Mouse (Mus musculus) testis, adult 2 months (tissue): Measurements from ENCODE around the gene Alox12. TPM values are rescaled to one million over a fixed set of nuclear protein-coding genes. Genes with fewer than 3 reads are reported as not detected.
A peak's percentile ranks its signal among the peaks of the same experiment; 100 is the strongest.

ENCODE experiments used
- H3K27ac ChIP-seq: fragments of 200-500 bp; 2 replicates; pipeline ENCODE4 v1.5.1; 2012; ENCODE audit warnings: low read depth, low read length; ENCODE audit not compliant: control insufficient read depth, insufficient read depth
- H3K27me3 ChIP-seq: fragments of 200-500 bp; 2 replicates; pipeline ENCODE4 v1.6.1; 2012; ENCODE audit warnings: mild to moderate bottlenecking, low read length, moderate library complexity; ENCODE audit not compliant: control insufficient read depth, insufficient read depth
- H3K36me3 ChIP-seq: fragments of 200-500 bp; 2 replicates; pipeline ENCODE4 v1.6.1; 2012; ENCODE audit warnings: mild to moderate bottlenecking, low read length; ENCODE audit not compliant: control insufficient read depth, insufficient read depth
- H3K4me1 ChIP-seq: fragments of 200-500 bp; 2 replicates; pipeline ENCODE4 v1.6.1; 2012; ENCODE audit warnings: low read length; ENCODE audit not compliant: control insufficient read depth, insufficient read depth
- H3K4me3 ChIP-seq: fragments of 200-500 bp; 2 replicates; pipeline ENCODE4 v1.5.1; 2012; ENCODE audit warnings: low read depth, mild to moderate bottlenecking, low read length, moderate library complexity, mixed read lengths; ENCODE audit not compliant: control insufficient read depth
- CTCF ChIP-seq: fragments of 200-500 bp; IDR thresholded peaks from 2 replicates; pipeline ENCODE4 v1.5.1; 2012; ENCODE audit warnings: low read depth, mild to moderate bottlenecking, inconsistent platforms, low read length, moderate library complexity; ENCODE audit not compliant: control insufficient read depth, insufficient read depth, insufficient replicate concordance
- POLR2A ChIP-seq: fragments of 200-500 bp; IDR thresholded peaks from 2 replicates; pipeline ENCODE4 v1.6.1; 2012; ENCODE audit warnings: low read depth, mild to moderate bottlenecking, inconsistent platforms, low read length, moderate library complexity; ENCODE audit not compliant: control insufficient read depth
- polyA plus RNA-seq: library from polyadenylated mRNA; depleted of rRNA; stranded (reverse); fragments of >200 nt; gene quantifications from 2 replicates; pipeline ENCODE4 v1.2.3, GENCODE M21; 2012

Alox12 gene
- polyA plus RNA-seq, 1 experiment, result 4.2 TPM

GRCm38 (mm10) chr11:70265252-70265651 lies 10.1 kb upstream of the Alox12 start:
- Histone ChIP-seq H3K36me3 (no peaks in the 10 kb centered on the region), H3K27me3 (no peaks in the 10 kb centered on the region), H3K4me1 (no peaks in the 10 kb centered on the region), H3K27ac (no peak overlapping the region; the same call in 1 of the 2 replicates), H3K4me3 (no peak overlapping the region)
- TF ChIP-seq POLR2A (no peak), CTCF (no peak)

- Histone ChIP-seq H3K4me3 (no peak overlapping the region), H3K36me3 (no peaks in the 10 kb centered on the region), H3K27me3 (no peaks in the 10 kb centered on the region), H3K4me1 (peaks cover 14% of the 10 kb centered on the region), H3K27ac (no peak overlapping the region)
- TF ChIP-seq POLR2A (no peak), CTCF (no peak)
Measured at GRCm38 (mm10) chr11:70259035-70259434, 3.9 kb upstream of the Alox12 start.

GRCm38 (mm10) chr11:70254337-70254736 lies 816 bp downstream of the Alox12 start:
- TF ChIP-seq POLR2A (no peak), CTCF (no peak)
- Histone ChIP-seq H3K27ac (no peak overlapping the region), H3K36me3 (no peaks in the 10 kb centered on the region), H3K4me1 (peaks cover 24% of the 10 kb centered on the region), H3K4me3 (peak overlapping the region; percentile 25), H3K27me3 (no peaks in the 10 kb centered on the region; the same call in 1 of the 2 replicates)

GRCm38 (mm10) chr11:70251853-70252252 lies 3.3 kb downstream of the Alox12 start:
- no peak overlapping the region for H3K4me3 ChIP-seq
- no peaks in the 10 kb centered on the region; the same call in 1 of the 2 replicates for H3K27me3 ChIP-seq
- no peak overlapping the region for H3K27ac ChIP-seq
- no peak for TF ChIP-seq POLR2A
- TF ChIP-seq CTCF, result no peak
- no peaks in the 10 kb centered on the region for H3K36me3 ChIP-seq
- H3K4me1 ChIP-seq, result peaks cover 24% of the 10 kb centered on the region

- Histone ChIP-seq H3K4me3 (no peak overlapping the region), H3K27me3 (no peaks in the 10 kb centered on the region; the same call in 1 of the 2 replicates), H3K36me3 (no peaks in the 10 kb centered on the region), H3K27ac (no peak overlapping the region), H3K4me1 (peaks cover 21% of the 10 kb centered on the region)
- TF ChIP-seq POLR2A (no peak), CTCF (no peak)
Measured at GRCm38 (mm10) chr11:70250150-70250549, 5.0 kb downstream of the Alox12 start.

- Histone ChIP-seq H3K4me3 (no peak overlapping the region), H3K36me3 (no peaks in the 10 kb centered on the region), H3K4me1 (peaks cover 1% of the 10 kb centered on the region), H3K27ac (no peak overlapping the region), H3K27me3 (no peaks in the 10 kb centered on the region)
- no peak; the same call in 1 of the 2 replicates for TF ChIP-seq CTCF
- TF ChIP-seq POLR2A, result no peak
Measured at GRCm38 (mm10) chr11:70247136-70247845, 7.9 kb downstream of the Alox12 start.

GRCm38 (mm10) chr11:70242591-70242990 lies 12.6 kb downstream of the Alox12 start:
- H3K4me3 ChIP-seq, result no peak overlapping the region

More at GRCm38 (mm10) chr11:70242591-70242990, 12.6 kb downstream of the Alox12 start:
- TF ChIP-seq CTCF (no peak), POLR2A (peak; percentile 31; the same call in 1 of the 2 replicates)
- Histone ChIP-seq H3K27me3 (no peaks in the 10 kb centered on the region), H3K36me3 (no peaks in the 10 kb centered on the region), H3K4me1 (no peaks in the 10 kb centered on the region; the same call in none of the 2 replicates), H3K27ac (no peak overlapping the region)
